Mouse (Mus musculus) embryonic facial prominence, embryonic 11.5 days (tissue): ENCODE measurements around the gene Hormad2. TPM values are rescaled to one million over a fixed set of nuclear protein-coding genes. Genes with fewer than 3 reads are reported as not detected.

Experiments used
- ATAC-seq: fragments of 200-750 bp; cut with Nextera tagmentation; replicated peaks from 2 replicates; pipeline ENCODE4 v1.8.0; 2017; ENCODE audit warnings: low read depth; ENCODE audit not compliant: insufficient number of reproducible peaks, low FRiP score, low TSS enrichment
- DNase-seq: peaks from one replicate; pipeline ENCODE4 v3.0.0-alpha.2; 2015; ENCODE audit warnings: low spot score
- H3K27ac ChIP-seq: fragments of 300-500 bp; sonication (generic); replicated peaks from 2 replicates; pipeline ENCODE4 v1.5.1; 2014; ENCODE audit warnings: mild to moderate bottlenecking, low read depth, low read length, control low read depth
- H3K27me3 ChIP-seq: fragments of 300-500 bp; sonication (generic); 2 replicates; pipeline ENCODE4 v1.6.1; 2014; ENCODE audit warnings: mild to moderate bottlenecking, low read length, moderate library complexity, mixed read lengths; ENCODE audit not compliant: control insufficient read depth, insufficient read depth
- H3K36me3 ChIP-seq: fragments of 300-500 bp; sonication (generic); replicated peaks from 2 replicates; pipeline ENCODE4 v1.6.1; 2014; ENCODE audit warnings: low read depth, mild to moderate bottlenecking, low read length, moderate library complexity, mixed read lengths; ENCODE audit not compliant: control insufficient read depth, insufficient read depth
- H3K4me1 ChIP-seq: fragments of 300-500 bp; sonication (generic); 2 replicates; pipeline ENCODE4 v1.6.1; 2014; ENCODE audit warnings: low read length, mixed read lengths; ENCODE audit not compliant: control insufficient read depth, insufficient read depth
- H3K4me2 ChIP-seq: fragments of 300-500 bp; sonication (generic); 2 replicates; pipeline ENCODE4 v1.6.1; 2014; ENCODE audit warnings: low read depth, mild to moderate bottlenecking, control low read depth, low read length, moderate library complexity
- H3K4me3 ChIP-seq: fragments of 300-500 bp; sonication (generic); 2 replicates; pipeline ENCODE4 v1.5.1; 2014; ENCODE audit warnings: low read depth, low read length, control low read depth
- H3K9ac ChIP-seq: fragments of 300-500 bp; sonication (generic); replicated peaks from 2 replicates; pipeline ENCODE4 v1.6.1; 2014; ENCODE audit warnings: mild to moderate bottlenecking, control low read depth, low read length
- H3K9me3 ChIP-seq: fragments of 300-500 bp; sonication (generic); replicated peaks from 2 replicates; pipeline ENCODE4 v1.6.1; 2016; ENCODE audit warnings: mild to moderate bottlenecking, low read length, inconsistent platforms, mixed read lengths; ENCODE audit not compliant: control insufficient read depth
- WGBS: fragments of 180-500 bp; shearing (Covaris S2); extraction: QIAGEN DNeasy Blood & Tissue Kit; methylation state at CpG from one replicate; pipeline ENCODE4 v1.1.7; 2014; 5-methylcytosine and 5-hydroxymethylcytosine counted together
- polyA plus RNA-seq: library from polyadenylated mRNA; unstranded; fragments of >200 nt; fragmentation: Nextera tagmentation; extraction: Ambion mirVana; gene quantifications from 2 replicates; pipeline ENCODE4 v1.2.1, GENCODE M21; 2014

Gene Hormad2
- polyA plus RNA-seq, 1 experiment from 2014 or later = 0.56 TPM

DNA sequence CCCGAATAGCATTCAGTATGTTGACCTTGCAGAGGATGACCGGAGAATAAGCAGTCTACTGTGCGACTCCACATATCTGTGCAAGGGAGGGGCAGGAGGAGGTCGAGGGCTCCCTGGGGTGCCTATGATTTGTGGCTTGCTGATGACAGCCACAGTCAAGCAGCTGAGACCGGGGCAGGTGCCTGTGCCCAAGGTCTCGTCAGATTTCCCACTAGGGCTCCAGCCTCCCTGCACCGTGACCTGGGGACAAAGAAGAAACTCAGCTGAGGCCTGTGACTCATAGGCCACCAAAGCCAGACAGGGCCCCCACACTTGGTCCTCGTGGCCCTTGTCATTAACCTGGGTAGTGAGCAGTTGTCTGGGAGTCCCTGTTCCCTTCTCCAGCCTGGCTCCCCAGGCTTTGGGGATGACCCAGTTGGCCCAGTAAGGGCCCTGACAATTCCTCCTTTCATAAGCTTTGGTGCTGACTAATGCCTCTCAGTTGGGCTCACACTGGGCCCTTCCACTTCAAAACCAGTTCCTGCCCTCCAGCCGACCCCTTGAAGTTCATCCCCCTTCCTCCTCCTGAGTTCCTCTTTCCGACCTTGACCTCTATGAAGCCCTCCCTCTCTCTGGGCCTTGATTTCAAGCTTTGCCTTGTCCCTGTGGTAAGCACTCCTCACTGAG lies 144.2 kb downstream of the Hormad2 start:
- H3K9me3 ChIP-seq = no peaks in the 10 kb centered on the region
- no peaks in the 10 kb centered on the region for H3K27me3 ChIP-seq
- no peak overlapping the region for H3K4me2 ChIP-seq
- H3K27ac ChIP-seq = no peak overlapping the region
- no peak overlapping the region for H3K9ac ChIP-seq
- H3K4me3 ChIP-seq = no peak overlapping the region
- DNase-seq (no peak), ATAC-seq (no peak)
- no peaks in the 10 kb centered on the region for H3K36me3 ChIP-seq
- H3K4me1 ChIP-seq = no peaks in the 10 kb centered on the region
- 74% methylated on average over 10 of the region's 10 CpGs for WGBS

Other genes starting within 250 kb of the Hormad2 start
- gene Castor1, start 222.9 kb downstream of the Hormad2 start, polyA plus RNA-seq = 1.7 and 2.3 TPM in 2 replicates
- not detected in 2 replicates for gene Osm, start 204.7 kb downstream of the Hormad2 start, polyA plus RNA-seq
- 0.07 and 0.14 TPM in 2 replicates for gene Lif, start 183.5 kb downstream of the Hormad2 start, polyA plus RNA-seq
- gene Mtmr3, start 153.8 kb upstream of the Hormad2 start, polyA plus RNA-seq = 26.8 and 27.5 TPM in 2 replicates
- not detected in 2 replicates for gene Gm11032, start 179.0 kb upstream of the Hormad2 start, polyA plus RNA-seq
- 36.6 and 37.0 TPM in 2 replicates for gene Ascc2, start 196.6 kb upstream of the Hormad2 start, polyA plus RNA-seq